Mouse (Mus musculus) liver, postnatal 0 days (tissue): ENCODE results near the gene Cubn. TPM values are rescaled to one million over a fixed set of nuclear protein-coding genes. Genes with fewer than 3 reads are reported as not detected.

Source experiments
- ATAC-seq: fragments of 200-750 bp; cut with Nextera tagmentation; 2 replicates; pipeline ENCODE4 v1.8.0; 2017; ENCODE audit warnings: mild to moderate bottlenecking, moderate library complexity
- DNase-seq: peaks from one replicate; pipeline ENCODE4 v3.0.0-alpha.2; 2016
- H3K27ac ChIP-seq: fragments of 300-500 bp; sonication (generic); 2 replicates; pipeline ENCODE4 v1.5.1; 2014; ENCODE audit warnings: antibody characterized with exemption, moderate library complexity, mild to moderate bottlenecking, low read depth
- H3K27me3 ChIP-seq: fragments of 300-500 bp; sonication (generic); 2 replicates; pipeline ENCODE4 v1.6.1; 2014; ENCODE audit warnings: low read length, control low read depth, mixed read lengths; ENCODE audit not compliant: insufficient read depth
- H3K36me3 ChIP-seq: fragments of 300-500 bp; sonication (generic); replicated peaks from 2 replicates; pipeline ENCODE4 v1.6.1; 2014; ENCODE audit warnings: mild to moderate bottlenecking, control low read depth, low read length, moderate library complexity, mixed read lengths; ENCODE audit not compliant: insufficient read depth
- H3K4me1 ChIP-seq: fragments of 300-500 bp; sonication (generic); 2 replicates; pipeline ENCODE4 v1.6.1; 2014; ENCODE audit warnings: antibody characterized with exemption, mild to moderate bottlenecking, control low read depth; ENCODE audit not compliant: insufficient read depth
- H3K4me2 ChIP-seq: fragments of 300-500 bp; sonication (generic); 2 replicates; pipeline ENCODE4 v1.6.1; 2014; ENCODE audit warnings: low read depth, mild to moderate bottlenecking, low read length, moderate library complexity, mixed read lengths
- H3K4me3 ChIP-seq: fragments of 300-500 bp; sonication (generic); 2 replicates; pipeline ENCODE4 v1.5.1; 2014; ENCODE audit warnings: low read depth, low read length
- H3K9ac ChIP-seq: fragments of 300-500 bp; sonication (generic); replicated peaks from 2 replicates; pipeline ENCODE4 v1.6.1; 2014; ENCODE audit warnings: mild to moderate bottlenecking, moderate library complexity
- H3K9me3 ChIP-seq: fragments of 300-500 bp; sonication (generic); 2 replicates; pipeline ENCODE4 v1.6.1; 2016; ENCODE audit warnings: mild to moderate bottlenecking, control low read depth, low read length, mixed read lengths
- CTCF ChIP-seq: sonication (generic); IDR thresholded peaks from 2 replicates; pipeline ENCODE4 v1.5.1; 2016; ENCODE audit warnings: antibody characterized with exemption, low read depth
- EP300 ChIP-seq: IDR thresholded peaks from 2 replicates; pipeline ENCODE4 v1.6.1; 2016; ENCODE audit warnings: antibody characterized with exemption, low read depth, mild to moderate bottlenecking
- WGBS: fragments of 180-500 bp; shearing (Covaris S2); extraction: QIAGEN DNeasy Blood & Tissue Kit; methylation state at CpG from one replicate; pipeline ENCODE4 v1.1.7; 2014; ENCODE audit not compliant: insufficient replicate concordance; 5-methylcytosine and 5-hydroxymethylcytosine counted together
- polyA plus RNA-seq: library from polyadenylated mRNA; unstranded; fragments of >200 nt; fragmentation: Nextera tagmentation; extraction: Ambion mirVana; gene quantifications from 2 replicates; pipeline ENCODE4 v1.2.1, GENCODE M21; 2015

The Cubn gene
- polyA plus RNA-seq, 1 experiment from 2014 or later, result not detected

DNA sequence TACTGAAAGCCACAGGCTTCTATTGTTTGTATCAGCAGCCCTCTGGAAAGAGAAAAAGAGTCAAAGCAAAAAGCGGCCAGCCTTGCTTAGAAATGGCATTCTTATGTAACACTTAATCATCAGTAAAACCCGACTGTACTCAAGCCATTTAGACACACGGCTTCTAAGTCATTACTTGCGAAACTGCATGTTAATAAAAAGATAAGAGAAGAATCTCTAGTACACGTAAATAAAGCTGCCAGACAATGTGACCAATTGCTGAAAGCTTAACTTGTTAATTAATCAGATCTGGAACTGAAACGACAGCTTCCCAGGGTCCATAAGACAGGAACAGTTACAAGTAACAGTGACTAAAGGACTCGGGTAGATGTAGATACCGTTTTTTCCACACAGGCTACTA is 30.5 kb upstream of the Cubn start:
- ATAC-seq (no peak), DNase-seq (no peak)
- Histone ChIP-seq H3K9ac (no peak overlapping the region), H3K27me3 (no peaks in the 10 kb centered on the region), H3K27ac (no peak overlapping the region), H3K4me2 (0 out of 2 replicates have a peak overlapping the region, but pooled peaks have one; percentile 23), H3K4me1 (peaks cover 10% of the 10 kb centered on the region), H3K4me3 (no peak overlapping the region), H3K9me3 (no peaks in the 10 kb centered on the region), H3K36me3 (peaks cover 3% of the 10 kb centered on the region; the same call in 1 of the 2 replicates)
- WGBS, result 34% methylated on average over 8 of the region's 8 CpGs
- TF ChIP-seq CTCF (no peak), EP300 (no peak)

GRCm38 (mm10) chr2:13514949-13515348 is 23.3 kb upstream of the Cubn start:
- H3K27me3 ChIP-seq, result no peaks in the 10 kb centered on the region
- H3K36me3 ChIP-seq, result peaks cover 5% of the 10 kb centered on the region; the same call in 1 of the 2 replicates
- WGBS, result 56% methylated on average over 4 of the region's 4 CpGs
- H3K4me2 ChIP-seq, result no peak overlapping the region
- TF ChIP-seq CTCF (no peak), EP300 (no peak)
- H3K9ac ChIP-seq, result no peak overlapping the region
- H3K27ac ChIP-seq, result no peak overlapping the region
- H3K9me3 ChIP-seq, result no peaks in the 10 kb centered on the region
- H3K4me3 ChIP-seq, result no peak overlapping the region
- no peak for DNase-seq
- H3K4me1 ChIP-seq, result no peaks in the 10 kb centered on the region; the same call in 1 of the 2 replicates
- no peak for ATAC-seq

- no peak overlapping the region for H3K9ac ChIP-seq
- TF ChIP-seq EP300, result no peak
- TF ChIP-seq CTCF, result no peak
- H3K36me3 ChIP-seq, result no peaks in the 10 kb centered on the region
- H3K4me3 ChIP-seq, result no peak overlapping the region
- H3K4me2 ChIP-seq, result no peak overlapping the region
- H3K4me1 ChIP-seq, result no peaks in the 10 kb centered on the region
- no peaks in the 10 kb centered on the region for H3K27me3 ChIP-seq
- ATAC-seq (no peak), DNase-seq (no peak)
- 75% methylated on average over 2 of the region's 2 CpGs for WGBS
- no peak overlapping the region for H3K27ac ChIP-seq
- H3K9me3 ChIP-seq, result no peaks in the 10 kb centered on the region
Measured at GRCm38 (mm10) chr2:13502717-13503116, 11.1 kb upstream of the Cubn start.

DNA sequence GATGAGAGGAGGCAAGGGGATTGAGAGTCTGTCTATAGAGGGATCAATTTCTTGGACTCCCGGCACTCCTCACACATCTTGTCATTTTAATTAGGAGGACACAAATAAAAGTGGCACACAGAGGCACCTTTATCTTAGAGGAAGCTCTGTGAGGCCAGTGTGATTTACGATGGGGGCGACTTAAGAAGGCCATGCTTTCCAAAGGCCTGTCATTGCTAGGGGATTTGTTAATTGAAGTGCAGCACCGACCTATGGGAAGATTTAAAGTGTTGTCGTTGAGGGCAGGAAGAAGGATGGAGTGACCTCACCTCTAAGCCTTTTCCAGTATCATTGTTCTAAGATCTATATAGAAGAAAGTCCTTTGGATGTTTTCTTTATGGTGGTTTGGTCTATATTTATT is 9.9 kb upstream of the Cubn start:
- H3K4me3 ChIP-seq, result no peak overlapping the region
- H3K4me2 ChIP-seq, result no peak overlapping the region
- H3K9ac ChIP-seq, result no peak overlapping the region
- DNase-seq, result no peak
- no peaks in the 10 kb centered on the region for H3K4me1 ChIP-seq
- no peaks in the 10 kb centered on the region for H3K9me3 ChIP-seq
- no peak for ATAC-seq
- TF ChIP-seq CTCF (no peak), EP300 (no peak)
- H3K27me3 ChIP-seq, result no peaks in the 10 kb centered on the region
- no peaks in the 10 kb centered on the region for H3K36me3 ChIP-seq
- 42% methylated on average over 5 of the region's 5 CpGs for WGBS
- no peak overlapping the region for H3K27ac ChIP-seq

- H3K9ac ChIP-seq, result no peak overlapping the region
- no peaks in the 10 kb centered on the region for H3K27me3 ChIP-seq
- no peak for ATAC-seq
- TF ChIP-seq CTCF (no peak), EP300 (no peak)
- H3K9me3 ChIP-seq, result no peaks in the 10 kb centered on the region
- no peaks in the 10 kb centered on the region for H3K4me1 ChIP-seq
- no peaks in the 10 kb centered on the region for H3K36me3 ChIP-seq
- no peak overlapping the region for H3K27ac ChIP-seq
- H3K4me3 ChIP-seq, result no peak overlapping the region
- DNase-seq, result no peak
- WGBS, result 73% methylated on average over 5 of the region's 5 CpGs
- no peak overlapping the region for H3K4me2 ChIP-seq
Measured at GRCm38 (mm10) chr2:13500298-13500999, 8.8 kb upstream of the Cubn start.

DNA sequence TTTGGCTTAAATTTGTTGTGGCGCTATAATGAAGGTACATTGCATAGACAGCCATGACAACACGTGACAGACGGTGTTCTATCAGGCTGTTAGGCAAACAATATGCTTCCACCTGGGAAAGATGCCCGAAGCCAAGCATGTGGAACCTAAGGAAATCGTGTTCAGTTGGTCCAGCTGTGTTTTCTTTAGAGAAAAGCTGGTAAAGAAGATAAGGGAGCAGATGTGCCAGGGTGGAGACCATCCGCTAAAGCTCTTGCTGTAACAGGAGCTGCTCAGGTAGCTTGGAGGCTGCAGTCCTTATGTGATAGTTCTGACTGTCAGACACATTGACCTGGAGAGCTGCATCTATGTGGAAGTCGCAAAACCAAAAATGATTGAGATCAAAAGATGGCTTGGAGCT is 7.6 kb upstream of the Cubn start:
- H3K4me3 ChIP-seq, result no peak overlapping the region
- TF ChIP-seq CTCF, result no peak
- peak; percentile 30; the same call in 1 of the 2 replicates for TF ChIP-seq EP300
- H3K4me1 ChIP-seq, result no peaks in the 10 kb centered on the region
- H3K36me3 ChIP-seq, result no peaks in the 10 kb centered on the region
- no peak overlapping the region for H3K4me2 ChIP-seq
- no peak overlapping the region for H3K9ac ChIP-seq
- 56% methylated on average over 7 of the region's 7 CpGs for WGBS
- DNase-seq (no peak), ATAC-seq (peak; percentile 38; the same call in 1 of the 2 replicates)
- no peak overlapping the region for H3K27ac ChIP-seq
- H3K9me3 ChIP-seq, result no peaks in the 10 kb centered on the region
- no peaks in the 10 kb centered on the region for H3K27me3 ChIP-seq

- Histone ChIP-seq H3K4me1 (no peaks in the 10 kb centered on the region), H3K4me3 (no peak overlapping the region), H3K9me3 (no peaks in the 10 kb centered on the region), H3K27me3 (no peaks in the 10 kb centered on the region), H3K27ac (no peak overlapping the region), H3K9ac (no peak overlapping the region), H3K36me3 (no peaks in the 10 kb centered on the region), H3K4me2 (no peak overlapping the region)
- 32% methylated on average over 2 of the region's 2 CpGs for WGBS
- no peak for DNase-seq
- ATAC-seq, result no peak
- TF ChIP-seq CTCF, result no peak
- no peak for TF ChIP-seq EP300
Measured at GRCm38 (mm10) chr2:13496087-13496486, 4.5 kb upstream of the Cubn start.
